Mouse (Mus musculus) kidney, adult 9 months (tissue): ENCODE results near the gene Tmem274.
"Not testable (repeated sequence)": the region's sequence is repeated elsewhere in the genome, so short reads cannot be mapped to it uniquely, and the experiment has no call there.

Experiments used
- DNase-seq: peaks from one replicate; pipeline ENCODE4 v3.0.0; 2022

Tmem274 gene

DNA sequence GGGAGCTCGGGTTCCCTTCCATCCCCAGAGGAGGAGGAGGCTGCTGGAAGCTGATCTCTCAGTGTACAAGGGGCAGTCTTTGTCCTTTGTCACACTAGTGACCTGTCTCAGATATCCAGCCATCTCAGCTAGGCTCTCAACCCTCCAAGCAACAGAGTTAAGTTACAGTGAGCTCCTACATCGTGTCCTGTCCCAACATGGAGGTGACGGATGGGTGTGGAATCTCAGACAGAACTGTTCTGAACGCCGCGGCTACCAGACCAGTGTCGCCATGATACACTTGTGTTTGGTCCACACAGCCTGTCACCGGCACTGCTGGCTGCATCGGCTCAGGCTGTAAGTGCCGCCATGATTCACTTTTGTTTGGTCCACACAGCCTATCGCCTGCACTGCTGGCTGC lies at the start of gene Tmem274:
Gene Tmem274 (plus strand): TSS at position 301 of the 400 bp plus-strand sequence.
- no peak for DNase-seq

DNA sequence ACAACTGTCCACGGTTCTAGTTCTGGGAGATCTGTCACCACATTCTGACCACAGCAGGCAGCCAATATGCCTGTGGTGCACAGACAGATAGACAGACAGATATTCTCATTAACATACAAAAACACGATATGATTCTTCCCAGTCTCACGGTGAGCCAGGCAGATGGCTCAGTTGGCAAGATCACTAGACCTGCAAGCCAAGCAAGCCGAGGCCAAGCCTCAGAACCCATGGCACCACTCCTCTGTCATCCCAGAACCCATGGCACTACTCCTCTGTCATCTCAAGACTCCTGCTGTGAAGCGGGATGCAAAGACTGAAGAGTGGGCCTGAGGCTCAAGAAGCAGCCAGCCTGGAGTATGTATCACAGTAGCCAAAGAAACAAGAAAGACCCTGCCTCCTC lies 47.6 kb upstream of the Tmem274 start:
- no peak for DNase-seq

DNA sequence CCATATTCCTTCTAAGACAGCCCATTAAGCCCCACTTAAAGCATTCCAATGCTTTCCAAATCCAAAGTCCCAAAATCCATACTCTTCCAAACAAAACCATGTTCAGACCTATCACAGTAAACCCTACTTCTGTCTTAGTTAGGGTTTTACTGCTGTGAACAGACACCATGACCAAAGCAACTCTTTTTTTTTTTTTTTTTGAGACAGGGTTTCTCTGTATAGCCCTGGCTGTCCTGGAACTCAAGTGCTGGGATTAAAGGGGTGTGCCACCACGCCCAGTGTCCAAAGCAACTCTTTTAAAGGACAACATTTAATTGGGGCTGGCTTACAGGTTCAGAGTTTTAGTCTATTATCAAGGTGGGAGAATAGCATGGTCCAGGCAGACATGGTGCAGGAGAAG lies 45.3 kb upstream of the Tmem274 start:
- DNase-seq, result not testable (repeated sequence)

DNA sequence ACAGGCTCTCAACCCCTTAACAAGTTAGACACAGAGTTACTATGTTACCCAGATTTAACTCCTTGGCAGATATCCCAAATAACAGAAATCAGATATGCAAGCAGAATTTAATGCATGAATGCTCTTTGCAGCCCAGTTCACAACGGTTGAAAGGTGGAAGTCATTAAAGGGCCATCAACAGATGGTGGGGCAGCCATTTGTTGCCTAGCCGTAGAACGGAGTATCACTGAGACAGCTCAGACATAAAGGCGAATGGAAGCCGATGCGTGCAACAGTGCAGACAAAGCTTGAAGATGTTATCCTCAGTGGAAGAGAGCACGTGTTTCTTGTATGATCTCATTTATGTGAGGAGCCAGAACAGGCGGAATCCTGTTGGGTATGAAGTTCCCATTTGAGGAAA lies 36.6 kb upstream of the Tmem274 start:
- peak; percentile 49 for DNase-seq

DNA sequence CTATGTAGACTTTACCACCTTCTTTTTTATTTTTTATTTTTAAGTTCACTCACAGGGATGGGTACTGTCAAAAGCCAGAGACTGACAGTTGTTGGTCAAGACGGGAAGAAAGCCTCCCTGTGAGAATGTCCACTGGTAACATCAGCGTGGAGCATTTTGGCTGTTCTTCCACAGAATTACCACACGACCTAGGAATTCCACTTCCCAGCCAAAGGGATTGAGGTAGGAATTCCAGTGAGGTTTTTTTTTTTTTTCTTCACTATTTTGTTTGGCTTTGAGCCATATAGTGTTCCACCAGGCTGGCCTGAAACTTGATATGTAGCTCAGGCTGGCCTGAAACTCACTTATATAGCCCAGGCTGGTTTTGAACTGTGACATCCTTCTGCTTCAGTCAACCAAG lies 34.7 kb upstream of the Tmem274 start:
- no peak for DNase-seq

DNA sequence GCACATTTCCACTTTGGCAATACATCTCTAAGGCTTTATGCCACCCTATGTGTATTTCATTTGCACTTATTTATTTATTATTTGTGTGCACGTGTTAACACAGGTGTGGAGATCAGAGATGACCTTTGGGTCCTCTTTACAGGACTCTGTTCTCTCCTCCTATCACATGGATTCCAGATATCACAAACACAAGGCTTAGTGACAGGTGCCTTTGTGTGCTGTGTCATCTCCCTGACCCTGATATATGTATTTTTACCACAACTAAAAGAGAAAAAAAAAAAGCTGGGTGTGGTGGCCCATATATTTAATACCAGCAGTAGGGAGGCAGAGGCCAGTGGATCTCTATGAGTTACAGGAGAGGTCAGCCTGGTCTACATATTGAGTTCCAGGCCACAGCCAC lies 32.7 kb upstream of the Tmem274 start:
- no peak for DNase-seq

DNA sequence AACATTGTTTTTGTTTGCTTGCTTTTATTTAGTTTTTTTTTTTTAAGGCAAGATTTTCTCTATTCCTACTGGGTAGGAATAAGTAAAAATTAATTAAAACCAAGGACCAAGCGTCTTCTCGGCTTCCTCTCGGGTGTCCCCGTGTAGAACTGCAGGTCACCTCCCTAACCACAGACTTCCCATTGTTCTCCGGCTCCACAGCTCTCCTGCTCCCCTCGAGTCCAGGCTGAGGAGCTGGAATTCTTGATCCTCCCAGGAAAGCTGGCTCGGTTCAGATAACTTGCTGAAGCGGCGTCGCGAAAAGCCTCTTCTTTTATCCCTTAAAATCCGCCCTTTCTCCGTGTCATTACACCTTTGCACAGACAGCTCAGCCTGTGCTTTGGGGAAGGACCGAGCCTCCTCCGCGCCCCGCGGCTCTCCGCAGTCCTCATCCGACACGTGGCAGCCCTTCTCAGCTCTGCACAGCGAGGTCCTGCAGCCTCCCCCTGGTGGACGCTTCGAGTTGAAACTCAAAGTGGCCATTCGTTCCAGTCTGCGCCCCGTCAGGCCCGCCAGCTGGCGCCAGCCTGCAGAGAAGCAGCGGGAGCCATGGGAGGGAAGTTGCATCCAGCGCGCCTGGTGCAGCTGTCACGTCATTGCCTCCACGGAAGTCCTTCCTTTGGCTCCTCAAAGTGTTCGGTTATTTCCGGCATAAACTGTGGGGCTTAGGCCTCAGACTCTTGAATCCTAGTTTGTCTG lies 32.0 kb upstream of the Tmem274 start:
- DNase-seq, result peak; percentile 92

DNA sequence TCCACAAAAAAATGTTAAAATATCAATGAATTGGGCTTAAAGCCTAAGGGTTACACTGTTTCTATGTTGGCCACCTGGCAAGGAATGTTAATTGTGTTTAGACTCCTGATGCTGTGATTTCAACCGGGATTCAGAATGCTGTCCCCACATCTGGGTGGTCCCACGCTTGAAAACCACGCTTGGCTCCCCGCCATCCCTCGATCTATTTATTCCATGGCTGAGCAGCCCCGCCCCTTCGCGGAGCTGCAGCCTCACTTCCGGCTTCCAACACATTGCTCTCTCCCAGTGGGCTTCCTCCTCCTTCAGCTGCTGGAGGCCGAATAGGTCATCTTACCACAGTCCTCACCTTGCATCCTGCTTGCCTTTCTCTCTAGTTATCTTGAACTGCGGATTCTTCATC lies 31.3 kb upstream of the Tmem274 start:
- no peak for DNase-seq

DNA sequence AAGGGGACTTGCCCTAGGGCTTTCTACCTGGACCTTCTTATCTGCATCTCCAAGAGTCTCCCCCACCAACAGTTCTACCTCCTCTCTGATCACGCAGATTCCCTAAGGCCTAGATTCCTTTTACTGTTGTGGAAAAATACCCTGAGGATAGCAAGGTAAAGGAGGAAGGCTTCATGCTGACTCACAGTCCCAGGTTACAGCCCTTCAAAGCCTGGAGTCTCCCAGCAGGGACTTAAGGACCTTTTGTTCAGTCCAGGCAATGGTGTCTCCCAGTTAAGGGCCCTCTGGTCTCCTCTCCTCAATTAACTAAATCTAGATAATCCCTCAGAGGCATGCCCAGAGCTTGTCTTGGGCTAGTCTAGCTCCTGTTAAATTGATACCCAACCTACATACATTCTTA lies 30.9 kb upstream of the Tmem274 start:
- no peak for DNase-seq

DNA sequence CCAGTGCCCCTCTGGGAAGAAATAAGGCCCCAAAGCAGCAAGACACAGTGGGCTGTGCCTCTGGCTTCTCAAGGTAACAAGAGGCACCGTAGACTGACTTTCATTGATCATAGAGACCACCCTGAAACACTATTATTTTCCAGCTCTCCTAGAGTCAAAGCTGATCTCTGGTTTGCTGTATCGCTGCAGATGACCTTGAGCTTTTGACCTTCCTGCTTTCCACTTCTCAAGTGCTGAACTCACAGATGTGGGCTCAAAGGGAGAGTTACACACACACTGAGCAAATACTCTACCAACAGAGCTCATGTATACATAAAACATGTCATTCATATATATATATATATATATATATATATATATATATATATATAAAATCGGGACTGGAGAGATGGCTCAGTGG lies 26.5 kb upstream of the Tmem274 start:
- DNase-seq, result no peak

DNA sequence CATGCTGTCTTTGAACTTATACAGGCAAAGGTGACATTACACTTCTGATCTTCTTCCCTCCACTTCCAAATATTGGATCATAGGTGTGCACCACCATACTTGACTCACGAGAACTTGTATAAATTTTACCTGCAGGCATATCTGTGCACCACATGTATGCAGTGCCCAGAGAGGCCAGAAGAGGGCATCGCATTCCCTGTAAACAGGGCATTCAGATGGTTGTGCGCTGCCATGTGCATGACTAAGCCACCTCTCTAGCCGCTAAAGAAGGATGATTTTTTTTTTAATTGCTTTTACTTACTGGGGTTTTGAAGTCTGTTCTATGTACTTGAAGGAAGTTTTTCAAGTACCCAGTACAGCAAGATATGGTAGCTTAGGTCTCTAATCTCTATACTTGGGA lies 23.5 kb upstream of the Tmem274 start:
- DNase-seq, result peak; percentile 60

DNA sequence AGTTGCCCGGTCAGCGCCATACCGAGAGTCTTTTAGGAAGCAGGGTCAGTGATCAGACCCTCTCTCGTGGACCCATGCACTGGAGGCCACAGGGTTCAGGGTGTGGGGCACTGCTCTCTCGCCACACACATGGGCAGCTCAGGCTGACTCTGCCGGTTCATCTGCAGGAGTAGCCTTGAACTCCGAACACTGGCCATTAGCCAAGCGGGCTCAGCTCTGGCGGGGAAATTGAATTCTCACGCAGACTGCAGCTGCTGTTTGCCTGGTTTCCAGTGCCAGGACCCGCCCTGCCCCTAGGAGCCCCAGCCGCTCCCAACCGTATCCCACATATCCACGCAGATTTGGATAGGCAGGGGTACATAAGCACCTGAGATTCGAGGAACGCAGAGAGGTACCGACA lies 22.9 kb upstream of the Tmem274 start:
- DNase-seq, result no peak

DNA sequence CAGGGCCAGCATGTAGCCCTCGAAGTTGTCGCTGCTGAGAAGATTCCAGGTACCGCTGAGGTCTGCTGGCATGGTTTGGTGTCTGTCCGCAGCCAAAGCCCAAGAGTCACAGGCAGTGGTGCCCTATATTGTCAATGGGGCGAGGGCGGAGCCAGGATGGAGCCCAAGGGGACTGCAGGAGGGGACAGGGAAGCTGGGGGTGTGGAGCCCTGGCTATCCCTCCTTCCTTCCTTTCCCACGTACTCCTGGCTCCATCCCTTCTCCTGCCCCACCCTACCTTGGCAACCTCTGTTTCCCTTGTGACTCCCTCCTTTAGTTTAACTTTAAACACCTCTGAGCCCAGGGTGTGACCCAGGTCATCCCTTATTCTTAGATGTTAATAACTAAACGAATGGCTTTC lies 22.3 kb upstream of the Tmem274 start, which contains the start of gene Rbp7:
Gene Rbp7 (minus strand): TSS at position 100 of the 400 bp plus-strand sequence.
- DNase-seq, result peak; percentile 51

DNA sequence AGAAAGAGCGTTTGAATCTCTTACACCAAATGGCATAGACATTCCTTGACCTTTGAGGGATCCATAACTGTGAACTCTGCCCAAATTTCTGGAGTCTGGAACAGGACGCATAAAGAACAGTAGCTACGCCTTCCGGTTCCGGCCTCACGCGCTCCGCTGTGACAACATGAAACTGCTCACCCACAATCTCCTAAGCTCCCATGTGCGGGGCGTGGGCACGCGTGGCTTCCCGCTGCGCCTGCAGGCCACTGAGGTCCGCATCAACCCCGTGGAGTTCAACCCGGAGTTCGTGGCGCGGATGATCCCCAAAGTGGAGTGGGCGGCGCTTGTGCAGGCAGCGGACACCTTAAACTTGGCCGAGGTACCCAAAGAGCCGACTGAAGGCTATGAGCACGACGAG lies 20.0 kb upstream of the Tmem274 start:
- DNase-seq, result not testable (repeated sequence)

DNA sequence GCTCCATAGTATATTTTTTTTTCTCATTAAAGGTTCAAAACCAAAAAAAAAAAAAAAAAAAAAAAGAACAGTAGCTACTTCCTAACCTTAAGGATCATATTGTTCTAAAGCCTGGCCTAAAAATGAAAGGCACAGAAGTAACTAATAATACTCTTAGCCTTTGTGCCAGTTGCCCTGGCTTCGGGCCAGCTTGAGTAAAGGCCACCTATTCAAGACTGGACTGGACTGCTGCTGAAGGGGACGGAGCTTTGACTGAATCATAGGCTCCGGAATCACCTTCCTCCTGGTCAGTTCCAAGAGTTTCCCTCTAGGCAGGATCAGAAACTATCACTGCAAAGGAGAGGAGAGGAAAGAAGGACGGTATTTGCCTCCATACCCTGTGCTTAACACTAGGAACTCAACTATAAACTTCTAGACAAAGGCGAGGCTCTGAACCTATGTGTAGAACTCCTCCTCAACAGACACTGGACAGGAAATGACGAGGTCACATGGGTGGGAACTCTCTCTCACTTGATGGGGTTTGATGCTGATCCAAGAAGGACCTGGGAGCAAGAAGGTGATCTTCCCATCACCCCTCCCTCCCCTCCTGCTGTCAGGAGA lies 19.2 kb upstream of the Tmem274 start:
- peak; percentile 75 for DNase-seq

DNA sequence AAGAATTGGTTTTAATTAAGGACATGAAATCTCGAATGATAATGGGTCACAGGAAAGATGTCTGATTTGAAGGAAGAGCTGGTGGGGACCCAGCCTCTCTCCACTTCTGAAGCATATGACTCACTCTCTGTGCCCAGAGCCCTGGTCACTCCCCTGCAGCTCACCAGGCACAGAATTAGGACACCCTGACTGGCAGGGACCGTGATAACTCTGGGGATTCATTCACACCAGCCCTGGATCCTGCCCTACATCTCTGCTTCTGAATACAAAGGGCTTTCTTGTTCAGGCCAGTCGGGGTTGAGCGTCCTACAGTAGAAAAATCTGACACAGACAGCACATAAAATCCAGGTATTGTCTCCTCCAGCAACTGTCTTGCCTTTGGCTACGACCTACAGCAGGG lies 18.7 kb upstream of the Tmem274 start:
- no peak for DNase-seq

DNA sequence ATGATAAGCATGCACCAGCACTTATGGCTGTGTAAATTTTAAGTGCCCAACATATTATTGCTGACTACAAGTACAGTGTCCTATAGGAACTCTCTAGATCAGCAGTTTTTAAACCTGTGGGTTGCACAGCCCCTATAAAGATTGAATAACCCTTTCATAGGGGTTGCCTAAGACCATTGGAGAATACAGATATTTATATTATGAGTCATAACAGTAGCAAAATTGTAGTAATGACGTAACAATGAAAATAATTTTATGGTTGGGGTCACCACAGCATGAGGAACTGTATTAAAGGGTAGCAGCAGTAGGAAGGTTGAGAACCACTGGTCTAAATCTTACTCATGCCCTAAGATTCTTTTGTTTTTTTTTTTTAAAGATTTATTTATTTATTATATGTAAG lies 17.8 kb upstream of the Tmem274 start:
- no peak for DNase-seq

DNA sequence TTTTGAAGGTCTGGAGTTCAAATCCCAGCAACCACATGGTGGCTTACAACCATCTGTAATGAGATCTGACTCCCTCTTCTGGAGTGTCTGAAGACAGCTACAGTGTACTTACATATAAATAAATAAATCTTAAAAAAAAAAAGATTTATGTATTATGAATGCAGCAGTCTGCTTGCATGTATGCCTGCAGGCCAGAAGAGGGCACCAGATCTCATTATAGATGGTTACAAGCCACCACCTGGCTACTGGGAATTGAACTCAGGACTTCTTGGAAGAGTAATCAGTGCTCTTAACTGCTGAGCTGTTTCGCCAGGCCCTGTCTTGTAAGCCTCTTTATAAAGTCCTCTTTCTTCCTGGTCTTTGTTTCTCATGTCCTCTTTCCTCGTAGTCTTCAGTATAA lies 16.7 kb upstream of the Tmem274 start:
- not testable (repeated sequence) for DNase-seq

DNA sequence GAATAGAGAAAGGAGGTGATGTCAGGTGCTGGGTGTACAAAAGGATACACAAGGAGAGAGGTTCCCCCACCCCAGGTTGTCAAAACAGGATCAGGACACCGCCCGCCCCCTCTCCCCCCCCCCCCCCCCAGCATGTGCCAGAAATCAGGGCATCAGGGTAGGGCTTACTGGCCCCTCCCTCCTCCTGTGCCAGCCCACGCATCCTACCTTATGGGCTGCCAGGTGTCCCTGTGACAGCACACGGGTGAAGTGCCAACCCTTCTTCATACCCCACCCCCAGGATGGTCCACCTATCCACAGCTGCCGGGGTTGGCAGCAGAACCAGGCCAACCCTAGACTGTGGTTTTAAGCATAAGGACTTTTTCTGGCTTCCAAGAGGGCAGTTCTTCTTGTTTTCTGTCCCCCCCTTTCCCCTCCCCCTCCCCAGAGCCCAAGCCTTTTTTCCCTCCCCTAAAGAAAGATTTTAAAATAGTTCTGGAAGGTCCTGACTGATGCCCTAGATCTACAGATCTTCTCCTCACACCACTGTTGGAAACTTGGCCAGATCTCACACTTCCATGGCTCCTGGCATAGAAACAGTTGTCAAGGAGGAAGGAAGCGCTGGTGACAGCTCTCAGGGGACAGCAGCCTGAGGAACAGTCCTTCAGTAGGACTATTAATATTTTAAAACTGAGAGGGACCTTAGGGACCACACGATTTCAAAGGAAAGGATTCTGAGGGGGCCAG lies 15.4 kb upstream of the Tmem274 start:
- no peak for DNase-seq

DNA sequence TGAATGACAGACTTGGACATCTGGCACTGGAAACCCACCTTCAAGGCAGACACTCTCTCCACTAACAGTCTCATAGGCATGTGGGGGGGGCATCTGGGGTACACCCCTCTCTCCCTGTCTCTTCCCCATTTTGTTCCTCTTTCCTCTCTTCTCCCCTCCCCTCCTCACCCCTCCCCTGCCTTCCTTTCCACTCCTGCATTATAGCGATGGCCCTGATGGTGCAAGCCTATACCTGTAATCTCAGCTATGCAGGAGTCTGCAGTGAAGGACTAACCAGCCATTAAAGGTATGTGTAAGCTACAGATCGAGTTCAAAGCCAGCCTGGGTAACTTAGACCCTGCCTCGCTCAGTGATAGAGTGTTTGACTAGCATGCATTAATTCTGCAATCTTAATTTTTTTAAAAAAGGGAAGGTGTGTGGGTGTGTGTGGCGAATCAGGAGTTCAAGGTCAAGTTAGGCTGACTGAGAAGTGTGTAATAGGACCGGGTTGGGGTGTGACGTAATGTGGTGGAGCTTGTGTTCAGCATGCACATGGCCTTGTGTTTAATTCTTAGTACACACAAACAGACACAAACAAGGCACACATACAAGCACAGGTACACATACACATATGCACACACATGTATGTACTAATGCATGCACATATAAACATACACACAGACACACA lies 14.7 kb upstream of the Tmem274 start:
- DNase-seq, result no peak

DNA sequence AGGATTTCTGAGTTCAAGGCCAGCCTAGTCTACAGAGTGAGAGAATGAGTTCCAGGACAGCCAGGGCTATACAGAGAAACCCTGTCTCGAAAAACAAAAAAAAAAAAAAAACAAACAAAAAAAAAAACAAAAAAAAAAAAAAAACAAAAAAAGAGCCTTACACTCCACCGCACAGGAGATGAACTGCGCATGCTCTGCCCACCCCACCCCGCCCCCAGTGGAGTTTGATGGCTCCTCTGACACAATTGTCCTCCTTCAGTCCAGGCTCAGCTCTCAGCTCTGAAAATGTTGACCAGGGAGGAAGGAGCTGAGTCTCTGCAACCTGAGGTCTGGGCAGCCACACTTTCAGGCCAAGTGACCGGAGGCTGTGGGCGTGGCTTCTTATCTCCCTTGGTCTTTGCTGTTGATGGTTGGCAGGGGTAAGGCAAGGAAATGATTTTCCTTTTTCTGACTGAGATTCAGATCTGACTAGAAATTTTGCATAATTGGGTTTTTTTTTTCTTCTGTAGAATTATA lies 13.7 kb upstream of the Tmem274 start:
- DNase-seq, result no peak

DNA sequence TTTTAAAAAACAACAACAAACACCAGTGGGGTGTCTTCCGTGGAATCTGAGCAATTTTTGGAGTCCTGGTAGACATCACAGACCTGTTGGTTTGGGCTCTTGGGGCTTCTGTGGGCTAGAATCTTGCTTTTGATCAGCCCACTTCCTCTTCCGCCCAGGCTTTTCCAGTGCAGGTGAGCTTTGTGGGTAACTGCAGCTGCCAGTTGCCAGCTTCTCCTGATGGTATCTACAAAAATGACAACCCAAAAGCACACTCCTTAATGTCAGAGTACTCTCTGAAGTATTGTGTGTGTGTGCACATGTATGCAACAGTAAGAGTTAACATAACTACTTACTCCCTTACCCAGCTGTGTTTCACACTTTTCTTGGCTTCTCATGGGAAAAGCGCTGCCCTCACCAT lies 7.6 kb upstream of the Tmem274 start:
- DNase-seq, result no peak

DNA sequence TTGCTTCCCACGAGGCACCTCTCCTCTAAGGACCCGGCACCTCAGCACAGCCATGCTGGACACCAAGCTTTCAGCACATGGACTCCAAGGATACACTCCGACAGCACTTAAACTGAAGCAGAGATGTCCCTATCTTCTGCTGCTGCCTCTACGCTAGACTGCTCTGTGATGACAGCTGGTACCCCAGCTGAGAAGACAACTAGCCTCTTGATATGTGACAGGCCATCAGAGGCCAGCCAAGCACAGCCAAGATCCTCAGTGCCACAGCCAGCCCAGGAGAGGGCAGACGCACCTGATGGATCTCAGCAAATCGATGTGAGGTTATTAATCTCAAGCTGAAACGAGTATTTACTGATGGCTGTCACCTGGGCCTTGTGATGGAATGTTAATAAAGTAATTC lies 2.1 kb upstream of the Tmem274 start:
- DNase-seq, result no peak
